Mouse (Mus musculus): Measurements from ENCODE around the gene Kcnj5. TPM values are rescaled to one million over a fixed set of nuclear protein-coding genes. Genes with fewer than 3 reads are reported as not detected.

The Kcnj5 gene
- under 1 TPM in 1 of 26 experiments, not detected in 25; 0.16 TPM for total RNA-seq (2018; cell fraction: chromatin; rRNA removed)
- total RNA-seq (2018; cell fraction: cytosol; rRNA removed): under 1 TPM in 11 of 26 experiments, not detected in 15; 0.03 to 0.10 (median 0.05) TPM
- total RNA-seq (2018; cell fraction: nucleus; rRNA removed): under 1 TPM in 5 of 26 experiments, not detected in 21; 0.10 to 0.25 (median 0.17) TPM
- polyA plus RNA-seq (2018): 0.06 TPM in 1 of 3 replicates, not detected in the others

DNA sequence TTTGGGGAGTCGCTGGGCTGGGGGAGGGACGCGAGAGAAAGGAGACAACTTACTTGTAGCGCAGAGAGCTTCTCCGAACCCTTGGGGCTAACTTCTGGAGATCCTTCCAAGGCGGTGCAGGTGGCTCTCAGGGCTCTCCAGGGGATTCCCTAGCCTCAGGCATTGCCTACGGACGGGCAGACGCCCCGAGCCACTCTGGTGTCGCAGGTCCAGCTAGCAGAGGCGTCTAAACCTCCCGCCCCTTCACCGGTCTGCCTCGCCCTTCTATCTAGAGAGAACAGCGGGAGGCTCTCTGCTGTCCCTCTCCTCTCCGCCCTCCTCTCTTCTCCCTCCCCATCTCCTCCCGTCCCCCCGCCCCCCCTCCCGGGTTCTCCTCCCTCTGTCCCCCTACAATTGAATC is at the start of gene Kcnj5:
Gene Kcnj5 (minus strand): TSS at position 300 of the 400 bp plus-strand sequence.
- Histone ChIP-seq H3K79me2 (ENCODE audit: inconsistent target) (no peaks in the 10 kb centered on the region), H3K27ac (no peak within 1 kb of the TSS), H3K4me3 (ENCODE audit: inconsistent target) (no peak within 1 kb of the TSS), H3K36me3 (ENCODE audit: inconsistent target) (no peaks in the 10 kb centered on the region)
- WGBS (ENCODE audit: missing documents): 6% methylated on average over 17 of the region's 20 CpGs

DNA sequence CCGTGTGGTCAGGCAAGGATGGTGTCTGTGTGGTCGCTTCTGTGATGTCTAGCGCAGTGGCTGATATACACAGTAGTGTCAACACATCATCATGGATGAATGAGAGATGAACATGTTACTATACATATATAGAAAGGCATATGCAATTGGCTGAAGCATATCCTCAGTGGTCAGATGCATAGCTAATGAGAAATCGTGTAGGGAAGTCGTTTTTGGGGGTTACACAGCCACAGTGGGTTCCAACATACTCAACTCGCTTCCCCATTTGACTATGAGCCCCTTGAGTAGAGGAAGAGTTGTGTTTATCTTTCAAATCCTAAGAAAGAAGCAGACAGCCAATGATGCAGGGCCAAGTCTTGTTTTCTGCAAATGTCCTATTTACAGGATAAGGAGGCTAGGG is 48.6 kb upstream of the Kcnj5 start:
- H3K79me2 ChIP-seq (ENCODE audit: inconsistent target): no peaks in the 10 kb centered on the region
- no peak overlapping the region for H3K27ac ChIP-seq
- H3K36me3 ChIP-seq (ENCODE audit: inconsistent target): no peaks in the 10 kb centered on the region
- H3K4me3 ChIP-seq (ENCODE audit: inconsistent target): no peak overlapping the region
- WGBS (ENCODE audit: missing documents): 47% methylated on average over 6 of the region's 6 CpGs

DNA sequence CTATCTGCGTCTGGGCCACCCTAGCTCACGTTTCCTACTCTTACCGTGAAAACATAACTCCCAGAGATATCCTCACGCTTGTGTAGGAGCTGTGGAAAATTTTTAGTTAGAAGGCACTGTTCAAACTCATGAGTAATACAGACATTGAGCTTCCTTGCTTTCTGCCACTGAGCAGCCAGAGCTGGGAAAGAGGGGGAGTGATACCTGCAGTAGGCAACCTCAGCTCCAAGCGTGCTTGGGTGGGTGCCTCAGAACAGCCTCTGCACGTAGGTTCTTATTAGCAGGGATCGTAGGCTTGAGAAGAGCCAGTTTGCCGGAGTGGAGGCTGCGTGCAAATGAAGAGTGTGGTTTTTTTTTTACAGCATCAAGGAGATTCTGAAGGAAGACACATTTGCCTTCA is 47.6 kb upstream of the Kcnj5 start:
- WGBS (ENCODE audit: missing documents): 84% methylated on average over 8 of the region's 9 CpGs
- no peaks in the 10 kb centered on the region for H3K36me3 ChIP-seq (ENCODE audit: inconsistent target)
- no peak overlapping the region for H3K27ac ChIP-seq

DNA sequence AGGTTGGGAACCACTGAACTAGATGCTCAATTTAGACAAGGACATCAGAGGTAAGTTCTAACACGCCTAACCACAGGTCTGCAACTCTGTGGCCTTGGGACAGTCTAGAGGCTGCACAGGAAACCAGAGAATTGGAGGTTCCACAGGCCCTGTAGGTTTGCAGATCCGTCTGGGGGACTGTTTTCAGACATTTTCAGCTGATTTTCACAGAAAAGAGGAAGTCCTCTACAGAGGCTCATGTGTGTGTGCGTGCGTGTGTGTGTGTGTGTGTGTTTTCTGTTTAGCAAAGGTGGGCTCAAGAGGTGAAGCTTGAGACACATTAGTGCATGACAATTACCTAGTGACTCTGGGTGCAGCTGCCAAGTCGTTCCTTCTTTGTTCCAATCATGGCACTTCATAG is 46.9 kb upstream of the Kcnj5 start:
- H3K4me3 ChIP-seq (ENCODE audit: inconsistent target): no peak overlapping the region
- H3K36me3 ChIP-seq (ENCODE audit: inconsistent target): no peaks in the 10 kb centered on the region
- no peak overlapping the region for H3K27ac ChIP-seq
- WGBS (ENCODE audit: missing documents): 2% methylated on average over 5 of the region's 5 CpGs
- no peaks in the 10 kb centered on the region for H3K79me2 ChIP-seq (ENCODE audit: inconsistent target)

More for the DNA sequence above, 47.6 kb upstream of the Kcnj5 start:
- H3K4me3 ChIP-seq (ENCODE audit: inconsistent target): no peak overlapping the region
- H3K79me2 ChIP-seq (ENCODE audit: inconsistent target): no peaks in the 10 kb centered on the region

DNA sequence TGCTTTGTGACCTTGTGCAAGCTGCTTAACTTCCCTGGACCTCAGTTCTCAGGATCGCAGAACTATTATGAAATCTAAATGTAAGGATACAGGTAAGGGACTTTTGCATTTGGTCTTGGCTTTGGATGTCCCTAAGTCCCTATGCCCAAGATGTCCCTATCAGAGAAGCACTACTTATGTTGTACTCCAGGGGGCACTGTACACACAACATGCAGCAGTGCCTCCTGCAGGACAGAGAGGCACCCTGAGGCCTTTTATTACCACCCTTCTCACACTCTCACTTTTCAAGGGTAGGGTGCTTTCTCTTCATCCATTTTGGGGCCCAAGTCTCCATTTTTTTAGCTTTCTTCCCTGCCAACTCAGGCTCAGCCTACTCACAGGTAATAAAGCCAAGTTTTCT is 44.0 kb upstream of the Kcnj5 start:
- WGBS (ENCODE audit: missing documents): 100% methylated on average over 1 of the region's 1 CpGs
- H3K27ac ChIP-seq: no peak overlapping the region
- no peaks in the 10 kb centered on the region for H3K36me3 ChIP-seq (ENCODE audit: inconsistent target)
- no peaks in the 10 kb centered on the region for H3K79me2 ChIP-seq (ENCODE audit: inconsistent target)
- no peak overlapping the region for H3K4me3 ChIP-seq (ENCODE audit: inconsistent target)

DNA sequence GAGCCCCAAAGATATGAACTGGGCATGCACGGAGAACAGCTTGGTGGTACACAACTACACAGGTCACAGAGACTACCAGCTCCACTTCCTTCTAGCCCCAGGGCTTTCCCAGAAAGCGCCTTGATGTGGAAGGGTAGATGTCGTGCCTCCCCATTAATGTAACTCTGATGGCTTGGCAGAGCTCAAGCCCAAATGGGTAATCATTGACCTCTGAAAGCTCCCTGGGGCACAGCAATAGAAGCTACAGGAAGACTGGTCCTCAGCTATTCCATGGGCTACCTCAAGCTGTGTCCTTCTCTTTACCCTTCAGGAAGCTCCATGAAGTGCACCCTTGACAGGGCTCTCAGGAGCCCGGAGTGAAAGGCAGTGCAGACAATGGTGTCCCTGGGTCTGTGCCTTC is 40.8 kb upstream of the Kcnj5 start:
- Histone ChIP-seq H3K79me2 (ENCODE audit: inconsistent target) (no peaks in the 10 kb centered on the region), H3K4me3 (ENCODE audit: inconsistent target) (no peak overlapping the region), H3K36me3 (ENCODE audit: inconsistent target) (no peaks in the 10 kb centered on the region), H3K27ac (no peak overlapping the region)
- 93% methylated on average over 4 of the region's 4 CpGs for WGBS (ENCODE audit: missing documents)

DNA sequence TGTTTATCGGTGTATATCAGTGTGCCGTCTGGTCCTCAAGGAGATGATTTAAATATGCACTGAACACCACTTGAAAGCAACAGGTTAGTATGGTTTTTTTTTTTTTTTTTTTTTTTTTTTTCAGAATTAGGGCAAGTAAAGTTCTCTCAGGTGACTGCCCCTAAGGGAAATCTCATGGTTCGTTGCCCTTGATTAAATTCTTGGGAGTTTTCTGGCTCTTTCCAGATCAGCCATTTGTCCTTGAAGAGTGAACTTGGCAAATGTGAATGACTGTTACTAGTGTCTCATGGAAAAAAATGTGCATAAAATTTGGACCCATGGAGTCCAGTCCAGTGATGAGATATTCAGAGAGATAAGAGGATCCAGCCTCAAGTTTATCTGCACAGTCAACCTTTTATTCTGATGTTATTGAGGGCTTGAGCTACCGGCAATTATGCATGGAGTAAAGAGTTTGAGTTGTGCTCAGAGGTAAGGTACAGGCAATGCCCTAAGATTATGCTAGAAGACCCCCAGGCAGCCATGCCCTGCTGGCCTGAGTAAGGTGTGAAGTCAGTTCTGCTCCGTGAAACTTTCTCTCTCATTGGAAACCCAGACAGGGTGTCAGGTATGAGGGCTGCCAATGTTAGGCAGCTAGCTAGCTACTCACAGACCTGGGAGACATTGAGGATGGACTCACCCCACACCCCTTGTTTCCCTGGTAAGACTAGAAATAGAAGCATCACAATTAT is 32.9 kb upstream of the Kcnj5 start:
- Histone ChIP-seq H3K27ac (no peak overlapping the region), H3K36me3 (ENCODE audit: inconsistent target) (no peaks in the 10 kb centered on the region), H3K79me2 (ENCODE audit: inconsistent target) (no peaks in the 10 kb centered on the region), H3K4me3 (ENCODE audit: inconsistent target) (no peak overlapping the region)
- 97% methylated on average over 5 of the region's 5 CpGs for WGBS (ENCODE audit: missing documents)

DNA sequence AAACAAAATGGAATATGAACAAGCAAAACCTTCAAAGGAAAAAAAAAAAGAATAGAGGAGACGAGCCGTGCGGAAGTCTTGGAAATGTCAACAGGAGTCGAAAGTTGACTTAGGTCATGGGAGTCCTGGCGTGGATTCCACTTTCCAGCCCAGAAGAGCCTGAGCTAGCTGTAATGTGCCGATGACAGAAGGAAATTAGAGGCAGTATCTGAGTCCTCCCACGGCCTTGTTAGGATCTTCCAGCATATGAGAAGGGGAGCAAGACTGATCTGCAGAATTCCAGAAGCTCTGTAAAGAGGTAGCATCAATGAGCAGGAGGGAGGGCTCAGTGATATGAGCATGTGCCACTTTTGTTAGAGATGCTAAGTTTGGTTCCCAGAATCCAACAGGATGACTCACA is 31.9 kb upstream of the Kcnj5 start:
- no peak overlapping the region for H3K4me3 ChIP-seq (ENCODE audit: inconsistent target)
- H3K79me2 ChIP-seq (ENCODE audit: inconsistent target): no peaks in the 10 kb centered on the region
- no peaks in the 10 kb centered on the region for H3K36me3 ChIP-seq (ENCODE audit: inconsistent target)
- no peak overlapping the region for H3K27ac ChIP-seq
- 89% methylated on average over 4 of the region's 7 CpGs for WGBS (ENCODE audit: missing documents)

DNA sequence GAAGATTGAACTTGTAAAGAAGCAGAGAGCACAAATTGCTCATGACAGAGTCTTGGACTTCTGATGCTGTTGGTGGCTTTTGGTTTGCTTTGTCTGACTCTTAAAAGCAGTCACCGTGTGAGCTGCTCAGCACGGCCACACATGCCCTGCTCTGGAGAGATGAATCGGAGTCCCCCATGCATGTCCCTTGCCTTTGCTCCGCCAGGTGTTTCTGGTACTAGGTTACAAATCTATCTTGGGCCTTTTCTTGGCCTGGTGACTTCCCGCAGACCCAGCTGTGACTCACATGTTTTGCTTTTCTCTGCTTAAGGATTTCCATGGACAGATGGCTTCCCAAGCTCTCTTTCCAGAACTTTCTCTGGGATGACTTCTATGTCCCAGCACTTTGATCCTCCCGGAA is 29.5 kb upstream of the Kcnj5 start:
- no peak overlapping the region for H3K27ac ChIP-seq
- no peaks in the 10 kb centered on the region for H3K79me2 ChIP-seq (ENCODE audit: inconsistent target)
- no peaks in the 10 kb centered on the region for H3K36me3 ChIP-seq (ENCODE audit: inconsistent target)
- 93% methylated on average over 6 of the region's 6 CpGs for WGBS (ENCODE audit: missing documents)
- H3K4me3 ChIP-seq (ENCODE audit: inconsistent target): no peak overlapping the region

DNA sequence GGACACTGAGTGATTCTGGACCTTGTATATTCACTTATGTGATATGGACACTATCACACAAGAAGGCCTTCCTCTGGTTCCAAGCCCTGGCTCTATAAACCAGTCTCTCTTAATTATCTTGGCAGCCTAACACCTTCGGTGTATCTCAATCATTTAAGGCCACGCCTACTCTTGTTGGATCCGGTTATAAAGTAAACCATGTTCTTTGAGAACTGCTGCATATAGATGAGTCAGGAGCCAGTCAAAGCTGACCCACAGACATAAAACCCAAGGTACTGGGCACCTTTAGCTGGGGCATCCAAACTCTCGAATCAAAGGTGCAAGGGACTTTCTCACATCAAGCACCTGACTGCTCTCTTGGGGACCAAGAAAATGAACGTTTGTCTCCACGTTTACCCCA is 28.1 kb upstream of the Kcnj5 start, which contains the start of gene Kcnj1:
Gene Kcnj1 (plus strand): TSS at position 292 of the 400 bp plus-strand sequence.
- H3K36me3 ChIP-seq (ENCODE audit: inconsistent target): no peaks in the 10 kb centered on the region
- H3K27ac ChIP-seq: no peak within 1 kb of the TSS
- H3K4me3 ChIP-seq (ENCODE audit: inconsistent target): no peak within 1 kb of the TSS
- no peaks in the 10 kb centered on the region for H3K79me2 ChIP-seq (ENCODE audit: inconsistent target)
- 90% methylated on average over 6 of the region's 6 CpGs for WGBS (ENCODE audit: missing documents)

DNA sequence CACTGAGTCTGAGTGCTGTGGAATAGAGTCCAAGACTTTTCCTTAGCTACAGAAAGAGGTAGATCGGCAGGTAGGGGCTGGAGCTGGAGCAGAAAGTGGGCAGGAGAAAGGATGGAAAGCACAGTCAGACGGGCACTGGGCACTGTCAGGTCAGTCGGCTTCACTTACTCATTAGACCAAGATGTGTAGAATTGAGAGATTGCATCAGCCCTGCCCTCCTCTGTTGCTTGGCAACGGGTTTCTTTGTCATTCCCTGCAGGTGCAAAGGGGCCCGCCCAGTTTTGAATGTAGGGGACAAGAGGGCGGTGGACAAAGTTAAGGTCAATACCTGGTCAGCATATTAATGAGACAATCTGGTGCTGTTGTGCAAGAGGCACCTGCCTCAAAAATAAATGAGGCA is 25.2 kb upstream of the Kcnj5 start:
- Histone ChIP-seq H3K27ac (no peak overlapping the region), H3K4me3 (ENCODE audit: inconsistent target) (no peak overlapping the region), H3K79me2 (ENCODE audit: inconsistent target) (no peaks in the 10 kb centered on the region), H3K36me3 (ENCODE audit: inconsistent target) (no peaks in the 10 kb centered on the region)
- 81% methylated on average over 6 of the region's 6 CpGs for WGBS (ENCODE audit: missing documents)

DNA sequence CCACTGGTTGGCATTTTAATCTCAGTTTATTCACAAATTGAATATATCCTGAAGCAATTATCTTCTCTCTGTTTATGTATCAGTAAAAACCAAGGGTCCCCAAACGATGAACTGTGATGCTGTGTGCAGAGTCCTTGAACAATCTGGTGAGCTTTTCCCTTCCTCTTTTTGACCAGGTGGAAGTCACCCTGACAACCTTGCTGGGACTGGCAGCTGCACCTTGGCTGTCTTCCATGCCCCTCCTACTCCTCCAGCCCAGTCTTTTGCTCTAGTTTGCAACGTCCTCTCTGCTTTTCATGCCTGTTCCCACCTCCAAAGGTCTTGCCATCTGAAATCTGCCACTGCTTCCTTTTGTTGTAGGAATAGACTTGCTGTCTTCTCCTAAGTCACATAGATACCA is 24.7 kb upstream of the Kcnj5 start:
- no peaks in the 10 kb centered on the region for H3K79me2 ChIP-seq (ENCODE audit: inconsistent target)
- no peak overlapping the region for H3K4me3 ChIP-seq (ENCODE audit: inconsistent target)
- no peaks in the 10 kb centered on the region for H3K36me3 ChIP-seq (ENCODE audit: inconsistent target)
- 0% methylated on average over 2 of the region's 2 CpGs for WGBS (ENCODE audit: missing documents)
- no peak overlapping the region for H3K27ac ChIP-seq

DNA sequence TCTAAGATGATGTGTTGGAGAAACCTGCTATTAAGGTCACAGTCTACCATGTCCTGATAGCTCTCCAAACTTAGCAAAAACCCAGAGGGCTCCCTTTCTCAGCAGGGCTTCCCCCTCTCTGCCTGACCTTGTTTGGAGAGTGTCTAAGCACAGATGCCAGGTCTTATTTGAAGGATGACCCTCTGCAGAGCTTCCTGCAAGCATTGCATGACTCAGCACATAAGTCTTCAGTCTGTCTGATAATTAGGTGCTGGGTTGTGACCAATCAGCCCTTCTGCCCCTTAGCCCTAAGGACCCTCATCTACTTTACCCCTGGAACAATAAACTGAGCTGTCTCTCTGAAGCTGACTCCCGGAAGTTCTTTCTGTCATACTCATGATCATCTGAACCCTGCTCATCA is 16.6 kb upstream of the Kcnj5 start:
- no peak overlapping the region for H3K27ac ChIP-seq
- H3K36me3 ChIP-seq (ENCODE audit: inconsistent target): no peaks in the 10 kb centered on the region
- no peak overlapping the region for H3K4me3 ChIP-seq (ENCODE audit: inconsistent target)
- no peaks in the 10 kb centered on the region for H3K79me2 ChIP-seq (ENCODE audit: inconsistent target)
- WGBS (ENCODE audit: missing documents): 83% methylated on average over 1 of the region's 1 CpGs

DNA sequence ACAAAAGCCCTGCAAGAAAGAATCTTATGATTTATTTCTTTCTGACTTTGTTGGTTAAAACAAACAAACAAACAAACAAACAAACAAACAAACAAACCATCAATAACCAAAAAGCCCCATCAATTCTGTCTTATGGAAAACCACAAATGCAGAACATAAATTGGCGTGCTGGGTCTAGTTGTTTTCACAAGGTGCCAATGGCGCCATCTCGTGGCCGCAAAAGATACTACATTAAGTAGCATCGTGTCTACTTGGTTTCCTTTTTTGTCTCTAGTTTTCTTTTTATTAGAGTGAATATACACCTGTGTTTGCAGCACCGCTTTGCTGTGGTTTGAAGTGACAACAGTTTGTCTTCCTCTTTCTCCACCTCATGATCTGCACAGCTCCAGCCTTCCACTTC is 6.2 kb upstream of the Kcnj5 start:
- H3K27ac ChIP-seq: no peak overlapping the region
- no peaks in the 10 kb centered on the region for H3K36me3 ChIP-seq (ENCODE audit: inconsistent target)
- H3K4me3 ChIP-seq (ENCODE audit: inconsistent target): no peak overlapping the region
- WGBS (ENCODE audit: missing documents): 6% methylated on average over 6 of the region's 6 CpGs
- no peaks in the 10 kb centered on the region for H3K79me2 ChIP-seq (ENCODE audit: inconsistent target)

DNA sequence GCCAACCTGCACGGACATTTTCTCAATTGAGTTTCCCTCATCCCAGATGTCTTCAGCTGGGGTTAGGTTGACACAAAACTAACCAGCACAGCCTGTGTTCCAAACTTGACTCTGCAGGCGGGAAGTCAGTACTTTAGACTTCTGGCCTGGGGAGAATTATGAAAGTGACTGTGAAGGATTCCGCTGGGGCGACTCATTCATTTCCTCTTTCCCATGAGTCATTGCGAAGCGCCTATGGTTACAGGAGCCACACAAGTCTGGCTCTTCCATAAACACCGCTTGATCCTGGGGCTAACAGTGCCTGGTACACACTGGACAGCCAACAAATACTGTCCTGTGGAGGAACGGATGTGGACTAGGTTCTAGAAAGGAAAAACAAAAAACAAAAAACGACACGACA is 5.2 kb upstream of the Kcnj5 start:
- H3K36me3 ChIP-seq (ENCODE audit: inconsistent target): no peaks in the 10 kb centered on the region
- no peak overlapping the region for H3K4me3 ChIP-seq (ENCODE audit: inconsistent target)
- no peak overlapping the region for H3K27ac ChIP-seq
- no peaks in the 10 kb centered on the region for H3K79me2 ChIP-seq (ENCODE audit: inconsistent target)
- 78% methylated on average over 10 of the region's 10 CpGs for WGBS (ENCODE audit: missing documents)

Measured in macrophage (primary cell).